Mouse (Mus musculus) CD8-positive naive resting alpha-beta T cell, adult 2 months (primary cell): ENCODE data around the gene Asnsd1.
"Not testable (repeated sequence)": the region's sequence is repeated elsewhere in the genome, so short reads cannot be mapped to it uniquely, and the experiment has no call there.

ENCODE experiments used
- DNase-seq, 2 experiments: peaks; one replicate each; pipeline ENCODE4 v3.0.0; 2022; ENCODE audit warnings: low read depth in 2 of 2, low spot score in 2 of 2

The Asnsd1 gene

DNA sequence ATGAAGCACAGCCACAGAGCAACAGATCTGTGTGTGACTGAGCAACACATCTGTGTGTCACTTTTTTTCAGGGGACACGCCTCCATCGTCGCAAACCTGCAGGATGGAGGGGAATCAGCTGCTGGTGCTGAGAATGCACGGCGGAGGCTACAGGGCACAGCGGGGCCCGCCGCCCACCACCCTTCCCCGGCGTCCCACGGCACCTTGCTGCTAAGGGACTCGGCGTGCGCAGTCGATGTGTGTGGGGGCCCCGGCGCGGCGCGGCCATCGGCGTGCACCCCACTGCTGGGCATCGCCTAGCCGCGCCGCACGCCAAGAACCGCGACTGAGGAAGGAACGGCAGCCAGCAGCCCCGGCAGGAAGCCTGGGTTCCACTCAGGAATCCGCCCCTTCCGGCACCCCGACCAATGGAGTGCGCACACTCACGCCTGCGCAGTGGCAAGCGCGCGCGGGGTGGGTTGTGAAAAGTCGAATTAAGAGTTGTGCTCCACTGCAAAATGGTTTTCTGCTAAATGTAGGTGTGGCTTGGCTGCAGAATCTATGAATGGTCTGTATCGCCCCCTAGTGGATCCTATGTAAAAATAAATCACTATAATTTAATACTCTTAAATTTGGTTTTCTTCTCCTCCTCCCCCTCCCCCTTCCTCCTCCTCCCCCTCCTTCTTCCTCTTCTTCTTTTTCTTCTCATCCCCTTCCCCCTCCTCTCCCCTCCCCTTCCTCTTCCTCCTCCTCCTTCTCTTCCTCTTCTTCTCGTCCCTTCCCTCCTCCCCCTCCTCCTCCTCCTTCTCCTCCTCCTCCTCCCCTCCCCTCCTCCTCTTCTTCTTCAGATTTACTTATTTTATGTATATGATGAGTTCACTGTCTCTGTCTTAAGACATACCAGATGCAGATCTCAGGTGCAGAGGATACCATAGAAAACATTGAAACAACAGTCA is at the start of gene Asnsd1, which contains the start of the genes Asdurf and Gm28551:
Gene Asnsd1 (minus strand): TSS at position 426 of the 935 bp plus-strand sequence.
Gene Asdurf (minus strand): TSS at position 293 of the 935 bp plus-strand sequence.
Gene Gm28551 (minus strand): TSS at position 341 of the 935 bp plus-strand sequence.
- peak; percentile 98 to 99 for DNase-seq

DNA sequence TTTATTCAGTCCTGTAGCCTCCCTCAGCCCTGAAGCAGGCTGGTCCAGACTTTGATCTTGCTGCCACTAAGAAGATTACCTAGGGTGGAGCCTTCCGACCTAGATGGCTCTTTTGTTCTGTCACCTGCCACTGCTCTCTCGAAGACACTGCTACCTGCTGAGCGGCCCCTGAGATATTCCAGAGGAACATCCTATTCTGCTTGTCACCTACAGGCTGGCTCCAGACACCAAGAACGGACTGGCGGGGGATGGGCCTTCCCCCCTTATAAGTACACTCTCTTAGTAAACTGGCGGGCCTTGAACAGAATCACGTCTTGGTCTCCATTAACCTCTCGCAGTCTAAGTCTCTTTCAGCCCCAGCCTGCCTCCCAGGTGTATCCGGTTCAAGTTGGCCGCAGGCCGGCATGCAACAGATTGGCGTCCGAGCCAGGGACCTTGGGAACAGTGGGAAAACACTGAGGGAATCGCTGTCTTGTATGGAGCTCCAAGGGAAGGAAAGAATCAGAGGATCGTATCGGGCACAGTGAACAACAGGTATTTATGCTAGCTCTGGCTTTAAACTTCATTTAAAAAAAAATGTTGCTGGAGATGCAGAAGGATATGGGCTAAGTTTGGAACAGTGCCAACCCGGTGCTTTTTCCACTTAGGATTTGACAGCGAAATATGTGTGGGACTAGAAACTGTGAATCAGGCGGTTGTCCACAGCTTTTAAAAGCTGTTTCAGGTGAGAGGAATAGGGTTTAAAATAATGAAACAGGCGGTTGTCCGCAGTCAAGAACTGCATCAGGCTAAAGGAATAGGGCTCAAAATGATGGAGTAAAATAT is 41.6 kb upstream of the Asnsd1 start:
- DNase-seq, result not testable (repeated sequence)

DNA sequence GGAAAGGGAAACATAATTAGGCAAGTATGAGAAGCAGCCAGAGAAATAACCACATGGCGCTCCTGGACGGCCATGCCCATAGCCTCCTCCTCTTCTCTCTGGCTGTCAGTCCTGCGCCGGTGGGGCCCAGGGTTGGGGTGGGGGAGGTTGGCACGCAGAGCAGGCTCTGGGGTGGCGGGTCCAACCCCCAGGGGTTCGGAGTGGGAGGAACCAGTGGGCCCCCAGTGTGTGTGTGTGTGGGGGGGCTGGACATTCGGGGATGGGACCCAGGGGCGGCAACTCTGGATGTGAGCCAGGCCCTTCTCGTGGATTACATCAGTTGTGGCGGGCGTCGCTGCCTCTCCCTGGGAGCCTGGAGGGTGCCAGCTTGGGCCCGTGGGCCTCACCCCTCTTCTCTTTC is 36.2 kb upstream of the Asnsd1 start:
- no peak for DNase-seq

DNA sequence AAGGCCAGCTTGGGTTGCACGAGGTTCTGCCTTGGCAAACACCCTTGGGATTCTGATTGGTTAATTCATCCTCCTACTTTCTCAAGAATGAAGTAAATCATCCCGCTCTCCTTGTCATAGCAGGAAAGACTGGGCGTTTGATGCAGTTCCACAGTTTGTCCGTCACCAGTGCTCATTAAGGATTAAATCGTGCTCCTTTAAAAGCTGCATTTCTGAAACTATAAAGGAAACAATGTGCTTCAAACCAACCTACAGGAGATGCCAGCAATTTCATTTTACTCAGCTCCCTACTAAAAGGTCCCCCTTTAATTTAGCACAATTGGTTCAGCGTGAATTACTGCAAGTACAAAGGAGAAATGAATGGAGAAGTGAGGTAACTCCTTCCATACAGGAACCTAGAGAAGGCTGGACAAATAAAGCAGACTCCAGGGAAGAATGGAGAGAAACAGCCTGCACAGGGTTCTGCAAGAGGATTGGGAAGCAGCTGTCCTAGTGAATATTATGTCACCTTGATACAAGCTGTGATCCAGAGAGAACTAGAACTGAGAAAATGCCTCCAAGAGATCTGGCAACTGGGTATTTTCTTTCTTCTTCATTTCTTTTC is 31.6 kb upstream of the Asnsd1 start:
- no peak for DNase-seq

DNA sequence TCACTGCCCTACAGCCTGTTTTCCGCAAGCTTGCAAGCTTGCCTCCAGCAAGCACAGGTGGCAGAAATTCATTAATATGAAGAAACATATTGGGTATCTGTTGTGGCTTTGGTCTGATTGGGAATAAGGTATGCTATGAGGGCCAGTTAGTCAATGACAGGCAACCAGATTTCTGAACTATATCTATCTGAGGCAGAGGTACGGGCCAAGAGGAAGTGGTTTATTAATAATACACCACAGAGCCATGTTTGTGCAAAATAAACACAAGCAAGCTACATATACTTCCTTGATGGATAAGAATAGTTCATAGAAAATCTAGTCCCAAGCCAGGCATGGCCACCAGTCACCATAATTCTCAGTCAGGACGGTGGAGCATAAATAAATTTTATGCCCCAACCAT is 25.2 kb upstream of the Asnsd1 start:
- DNase-seq, result no peak

DNA sequence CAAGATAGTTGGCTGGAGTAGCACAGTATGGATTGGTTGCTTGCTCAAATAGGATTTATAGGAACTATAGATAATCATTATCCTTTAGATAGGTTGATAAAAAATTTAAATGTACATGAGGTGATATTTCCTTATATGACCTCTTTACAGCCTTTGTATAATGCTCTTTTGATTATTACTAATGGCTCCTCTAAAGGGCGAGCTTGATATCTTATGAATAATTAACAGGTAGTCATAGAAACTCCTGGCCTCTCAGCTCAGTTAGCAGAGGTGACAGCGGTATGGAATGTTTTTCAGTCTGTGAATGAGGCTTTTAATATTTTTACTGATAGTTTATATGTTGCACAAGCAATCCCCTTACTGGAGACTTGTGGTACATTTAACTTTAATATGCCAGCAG is 23.4 kb upstream of the Asnsd1 start:
- not testable (repeated sequence) for DNase-seq

DNA sequence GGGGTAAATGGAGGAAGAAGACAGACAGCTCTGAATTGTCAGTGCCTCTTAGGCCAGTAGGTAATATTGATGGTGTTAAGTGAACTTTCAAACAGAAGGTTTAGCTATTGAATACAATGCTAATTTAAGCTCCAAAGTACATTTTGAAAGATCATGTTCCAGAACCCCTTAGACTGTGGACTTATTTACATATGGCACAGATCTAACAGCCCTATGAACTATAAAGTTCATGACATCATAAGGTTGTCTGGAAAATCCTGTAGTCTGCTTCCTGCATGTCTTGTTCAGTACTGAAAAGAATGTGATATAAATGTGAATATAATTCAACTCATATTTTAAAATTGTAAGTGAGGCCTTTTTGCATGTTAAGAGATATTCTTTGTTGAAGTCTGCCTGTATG is 6.4 kb upstream of the Asnsd1 start:
- no peak for DNase-seq

DNA sequence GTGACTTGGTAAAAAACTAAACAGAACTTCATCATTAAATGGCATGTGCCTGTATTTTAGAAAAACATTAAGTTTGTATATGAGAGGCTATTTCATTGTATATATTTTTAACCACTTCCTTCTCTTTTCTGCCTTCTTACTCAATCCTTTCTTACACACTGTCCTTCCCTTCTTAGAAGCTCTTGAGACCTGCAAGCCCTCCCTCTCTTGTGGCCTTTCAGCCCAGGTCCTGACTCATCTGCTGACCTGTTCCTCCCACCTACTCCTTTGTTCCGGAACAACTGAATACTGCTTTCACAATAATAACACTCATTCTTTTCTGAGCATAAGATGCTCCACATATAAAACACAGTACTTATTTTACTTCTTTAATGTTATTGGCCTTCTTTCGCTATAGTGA is 11.5 kb downstream of the Asnsd1 start:
- no peak for DNase-seq

DNA sequence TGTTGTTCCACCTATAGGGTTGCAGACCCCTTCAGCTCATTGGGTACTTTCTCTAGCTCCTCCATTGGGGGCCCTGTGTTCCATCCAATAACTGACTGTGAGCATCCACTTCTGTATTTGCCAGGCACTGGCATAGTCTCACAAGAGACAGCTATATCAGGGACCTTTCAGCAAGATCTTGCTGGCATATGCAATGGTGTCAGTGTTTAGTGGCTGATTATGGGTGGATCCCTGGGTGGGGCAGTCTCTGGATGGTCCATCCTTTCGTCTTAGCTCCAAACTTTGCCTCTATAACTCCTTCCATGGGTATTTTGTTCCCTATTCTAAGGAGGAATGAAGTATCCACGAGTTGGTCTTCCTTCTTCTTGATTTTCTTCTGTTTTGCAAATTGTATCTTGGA is 15.1 kb downstream of the Asnsd1 start:
- not testable (repeated sequence) for DNase-seq

DNA sequence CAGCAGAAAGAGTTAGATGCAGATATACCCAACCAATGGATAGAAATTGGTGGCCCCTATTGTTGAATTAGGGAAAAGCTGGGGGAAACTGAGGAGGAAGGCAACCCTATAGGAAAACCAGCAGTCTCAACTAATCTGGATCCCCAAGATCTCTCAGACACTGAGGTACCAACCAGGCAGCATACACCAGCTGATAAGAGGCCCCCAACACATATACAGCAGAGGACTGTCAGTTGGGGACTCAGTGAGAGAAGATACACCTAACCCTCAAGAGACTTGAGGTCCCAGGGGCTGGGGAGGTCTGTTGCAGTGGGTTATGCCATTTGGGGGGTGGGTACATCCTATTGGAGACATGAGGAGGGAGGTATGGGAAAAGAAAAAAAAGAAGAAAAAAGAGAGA is 17.1 kb downstream of the Asnsd1 start:
- no peak for DNase-seq

DNA sequence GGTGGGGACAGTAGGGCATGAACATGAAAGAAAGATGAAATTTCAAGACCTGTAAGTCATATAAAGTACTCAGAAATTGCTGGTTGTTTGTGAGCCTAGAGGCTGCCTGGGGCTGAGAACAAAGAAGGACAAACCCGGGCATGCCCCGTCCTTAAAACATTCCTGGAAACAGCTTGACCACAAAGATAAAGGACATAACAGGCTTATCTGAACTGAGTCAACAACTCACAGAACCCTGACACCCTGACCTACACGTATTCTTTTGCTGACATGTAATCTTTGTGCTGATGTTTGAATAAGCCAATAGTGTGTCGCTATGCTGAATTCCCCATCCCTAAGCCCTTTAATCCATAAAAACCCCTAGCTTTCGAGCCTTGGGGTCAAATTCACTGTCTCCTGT is 19.0 kb downstream of the Asnsd1 start:
- not testable (repeated sequence) for DNase-seq

DNA sequence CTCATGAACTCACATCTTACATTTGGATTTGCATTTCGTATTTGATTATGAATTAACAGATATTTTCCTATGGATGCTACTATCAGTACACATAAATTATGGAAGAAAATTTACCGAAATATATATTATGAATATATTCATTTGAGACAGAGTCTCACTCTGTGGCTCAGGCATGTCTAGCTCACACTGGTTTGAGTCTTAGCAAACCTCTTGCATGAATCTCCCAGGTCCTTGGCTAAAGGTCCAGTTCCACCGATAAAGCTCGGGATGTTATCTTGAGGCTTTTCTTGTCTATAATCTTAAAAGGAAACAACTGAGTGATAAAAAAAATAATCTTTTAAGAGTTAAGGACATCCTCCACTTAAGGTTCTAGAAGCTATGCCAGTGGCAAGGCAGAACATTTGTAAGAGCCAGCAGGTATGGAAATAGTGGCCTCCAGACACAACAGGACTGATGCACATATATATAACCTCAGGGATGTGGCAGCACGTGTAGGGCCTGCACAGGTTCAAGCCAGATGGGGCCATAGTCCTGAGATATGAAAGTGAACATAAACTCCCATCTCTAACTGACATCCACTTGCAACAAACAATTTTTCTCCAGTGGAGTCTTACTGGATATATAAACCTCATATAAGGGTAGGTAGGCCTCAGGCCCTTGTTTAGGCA is 27.6 kb downstream of the Asnsd1 start:
- no peak for DNase-seq

DNA sequence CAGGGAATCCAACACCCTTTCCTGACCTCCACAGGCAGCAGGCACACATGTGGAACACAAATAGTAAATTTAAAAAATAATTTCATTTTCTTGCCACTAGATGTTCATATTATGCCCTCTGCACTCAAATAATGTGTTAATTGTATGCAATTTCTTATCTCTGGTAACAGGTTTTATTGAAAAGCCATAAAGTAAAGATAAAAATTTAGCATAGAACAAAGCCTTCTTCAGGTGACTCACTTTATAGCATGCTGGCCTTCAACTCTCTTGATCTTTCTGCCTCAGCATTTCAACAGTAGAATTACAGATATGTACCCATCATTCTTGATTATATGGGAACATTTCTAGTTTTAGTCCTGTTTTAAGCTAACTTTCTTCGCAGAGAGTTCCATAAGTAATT is 28.3 kb downstream of the Asnsd1 start:
- DNase-seq, result no peak

DNA sequence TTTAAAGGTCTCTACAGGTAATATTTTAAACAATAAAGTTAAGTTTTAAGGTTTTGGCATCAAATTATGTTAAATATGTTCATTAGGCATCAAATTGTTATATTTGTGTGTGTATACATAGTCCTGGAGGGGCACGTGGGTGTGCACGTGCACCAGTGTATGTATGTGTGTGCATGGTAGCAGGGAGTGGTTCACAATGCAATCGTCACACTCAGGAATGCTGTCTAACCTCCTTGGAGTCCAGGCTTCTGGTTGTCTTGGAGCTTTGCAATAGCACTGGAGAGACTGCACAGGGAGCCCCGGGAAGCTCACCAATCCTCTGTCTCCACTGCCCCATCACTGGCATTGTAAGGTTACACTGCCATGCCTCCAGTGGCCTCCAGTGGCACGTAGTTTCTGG is 29.3 kb downstream of the Asnsd1 start:
- no peak for DNase-seq

DNA sequence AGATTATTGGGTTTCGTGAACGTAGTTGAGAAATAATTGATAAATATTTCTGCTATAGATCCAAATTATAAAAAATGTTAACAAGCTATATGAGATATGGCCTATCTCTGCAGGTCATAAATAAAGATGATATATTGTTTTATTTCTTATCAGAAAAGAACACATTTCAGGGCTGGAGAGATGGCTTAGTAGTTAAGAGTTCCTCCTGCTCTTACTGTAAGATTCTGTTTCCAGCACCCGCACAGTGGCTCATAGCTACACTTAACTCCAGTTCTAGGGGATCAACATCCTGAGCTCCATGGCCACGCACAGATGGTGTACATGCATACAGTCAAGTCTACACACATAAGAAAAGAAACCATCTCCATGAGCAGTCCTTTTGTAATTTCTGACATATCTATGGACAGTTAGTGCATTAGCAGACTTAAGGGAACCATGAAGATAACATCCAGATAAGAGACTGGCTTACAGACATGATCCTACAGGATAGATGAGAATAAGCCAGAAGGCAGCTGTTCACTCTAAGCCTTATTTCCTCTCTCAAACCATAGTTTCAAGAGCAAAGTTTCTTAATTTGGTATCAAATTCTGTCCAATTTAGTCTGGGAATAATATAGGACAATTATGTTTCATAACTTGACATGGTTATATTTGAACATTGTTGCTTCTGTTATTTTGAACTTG is 30.7 kb downstream of the Asnsd1 start:
- no peak for DNase-seq

DNA sequence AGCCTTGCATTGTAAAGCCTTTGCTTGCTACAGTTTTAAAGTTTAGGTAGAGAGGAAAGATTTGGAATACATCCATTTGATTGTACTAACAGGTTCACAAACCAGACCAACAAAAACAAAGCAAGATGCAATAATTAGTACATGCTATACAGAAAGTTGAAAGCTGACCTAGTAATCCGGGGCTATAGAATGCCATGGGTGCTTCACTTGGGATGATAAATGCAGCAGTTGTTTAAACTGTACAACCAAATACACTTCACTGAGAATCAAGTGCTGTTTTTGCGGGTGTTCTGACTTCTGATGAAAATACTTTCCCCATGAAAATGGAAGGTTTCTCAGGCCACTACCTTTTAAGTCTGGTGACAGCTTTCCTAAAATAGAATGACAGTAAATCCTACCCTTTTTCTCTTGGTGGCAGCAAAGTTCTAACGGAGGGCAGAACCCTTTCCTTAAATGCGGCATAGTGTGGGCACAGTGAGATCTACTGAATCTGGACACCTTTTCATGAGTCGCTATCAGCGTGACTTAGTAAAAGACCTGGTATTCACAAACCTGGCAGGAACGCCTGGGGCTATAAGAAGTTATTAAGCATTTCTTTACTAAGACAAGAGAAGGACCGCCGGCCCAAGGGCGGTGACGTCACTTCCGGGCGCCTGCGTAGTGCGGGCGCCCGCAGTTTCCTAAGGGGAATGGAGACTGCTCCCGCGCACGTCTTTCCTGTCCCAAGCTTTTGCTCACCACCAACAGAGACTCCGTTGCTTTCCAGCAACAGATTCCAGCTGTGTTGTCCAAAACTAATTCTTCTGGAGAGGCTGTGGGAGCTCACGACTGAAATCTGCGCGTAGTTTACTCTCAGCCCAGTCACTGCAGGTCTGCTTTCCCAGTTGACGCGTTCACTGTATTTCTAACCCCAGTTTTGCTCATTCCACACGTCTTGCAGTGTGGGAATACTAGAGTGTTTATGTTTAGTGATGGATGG is 39.3 kb downstream of the Asnsd1 start, which contains the start of gene Osgepl1:
Gene Osgepl1 (plus strand): TSS at position 636 of the 979 bp plus-strand sequence.
- peak; percentile 65 to 69 for DNase-seq

DNA sequence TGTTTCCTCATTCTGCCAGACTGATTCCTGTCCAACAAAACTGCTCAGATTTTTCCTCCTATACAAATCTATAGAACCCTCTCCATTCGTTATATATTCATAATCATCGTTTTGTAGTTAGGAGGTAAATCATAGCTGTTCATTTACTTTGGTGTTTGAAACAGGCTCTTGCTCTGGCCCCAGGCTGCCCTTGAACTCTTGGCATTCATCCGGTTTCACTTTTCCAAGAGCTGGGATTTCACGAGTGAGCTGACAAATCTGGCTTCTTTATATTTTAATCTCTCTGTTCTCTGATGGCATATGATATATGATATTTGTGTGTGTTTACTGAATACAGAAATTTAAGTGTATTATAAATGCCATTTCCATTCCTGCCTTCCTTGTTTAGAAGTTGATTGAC is 52.0 kb downstream of the Asnsd1 start:
- DNase-seq, result no peak

DNA sequence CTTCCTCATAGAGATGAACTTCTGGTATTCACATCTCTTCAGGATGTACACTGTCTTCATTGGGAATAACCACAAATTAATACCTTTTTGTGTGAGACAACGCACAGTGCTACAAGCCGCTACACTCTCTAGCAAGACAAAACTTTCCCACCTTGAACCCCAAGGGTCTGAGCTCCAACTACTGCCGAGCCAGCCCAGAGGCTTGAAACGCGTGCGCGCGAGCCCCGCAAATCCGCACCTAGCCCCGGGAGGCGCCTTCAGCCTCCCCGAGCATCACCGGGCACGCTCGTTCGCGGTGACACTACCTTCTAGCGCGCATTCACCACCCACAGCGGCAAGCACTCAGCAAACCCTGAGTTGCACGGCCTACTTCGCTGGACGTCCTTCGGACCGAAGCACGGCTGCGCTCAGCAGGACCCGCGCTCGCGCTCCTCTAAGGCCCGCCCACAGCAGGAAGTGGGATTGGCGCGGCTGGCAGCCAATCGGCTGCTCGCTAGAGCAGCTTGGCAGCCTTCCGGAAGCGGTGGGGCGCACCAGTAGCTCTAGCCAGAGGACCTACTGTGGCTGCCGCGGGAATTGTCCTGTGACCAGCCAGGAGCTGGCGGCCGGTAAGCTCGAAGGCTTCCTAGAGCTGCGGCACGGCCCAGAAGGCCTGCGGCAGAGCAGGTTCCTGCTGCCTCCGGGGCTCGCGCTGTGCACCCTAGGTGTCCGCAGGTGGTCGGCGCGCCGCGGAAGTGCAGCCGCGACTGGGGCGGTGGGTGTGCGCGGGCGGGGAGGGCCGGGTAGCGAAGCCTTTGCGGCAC is 55.8 kb downstream of the Asnsd1 start, which contains the start of the genes Pms1, Ormdl1 and Gm28778:
Gene Pms1 (minus strand): TSS at position 438 of the 803 bp plus-strand sequence.
Gene Ormdl1 (plus strand): TSS at position 515 of the 803 bp plus-strand sequence.
Gene Gm28778 (plus strand): TSS at position 531 of the 803 bp plus-strand sequence.
- peak; percentile 76 to 81 for DNase-seq
